Mouse (Mus musculus) CH12.LX (cell line): ENCODE measurements around the gene Ap4s1. TPM values are rescaled to one million over a fixed set of nuclear protein-coding genes. Genes with fewer than 3 reads are reported as not detected.

Experiments used
- DNase-seq: peaks from one replicate; pipeline ENCODE4 v3.0.0-alpha.2; 2013; ENCODE audit errors: extremely low read depth
- H3K27ac ChIP-seq: 2 replicates; pipeline ENCODE4 v1.5.1; 2012; ENCODE audit warnings: low read depth, mild to moderate bottlenecking, control low read depth, moderate library complexity; ENCODE audit not compliant: insufficient read depth
- H3K27me3 ChIP-seq: replicated peaks from 2 replicates; pipeline ENCODE3; 2012; ENCODE audit warnings: inconsistent platforms
- H3K36me3 ChIP-seq, 2 experiments: replicated peaks in 1 of 2; 2 replicates each; pipeline versions ENCODE3 to v1.6.1; 2012; ENCODE audit warnings: inconsistent platforms in 1 of 2, low read length in 1 of 2, mild to moderate bottlenecking in 1 of 2, mixed read lengths in 1 of 2, moderate library complexity in 1 of 2; ENCODE audit not compliant: control insufficient read depth in 1 of 2, insufficient read depth in 1 of 2
- H3K4me1 ChIP-seq, 2 experiments: 2 replicates each; pipeline ENCODE4 v1.6.1; 2012; ENCODE audit warnings: inconsistent platforms in 1 of 2, moderate library complexity in 1 of 2; ENCODE audit not compliant: insufficient read depth in 2 of 2, control insufficient read depth in 1 of 2
- H3K4me2 ChIP-seq: 2 replicates; pipeline ENCODE4 v1.6.1; 2012; ENCODE audit warnings: low read depth, mild to moderate bottlenecking, control low read depth; ENCODE audit not compliant: poor library complexity, insufficient read depth, severe bottlenecking
- H3K4me3 ChIP-seq, 3 experiments: fragments of 150-350 bp in 1 of 3; sonication (generic) in 1 of 3; replicated peaks in 1 of 3; 2 replicates each; pipeline versions ENCODE3 to v1.5.1; 2011 to 2012; ENCODE audit warnings: low read depth in 2 of 3, low read length in 2 of 3, mild to moderate bottlenecking in 2 of 3, moderate library complexity in 2 of 3, control low read depth in 1 of 3, improper control_type of control experiment in 1 of 3, inconsistent platforms in 1 of 3, mixed read lengths in 1 of 3; ENCODE audit not compliant: poor library complexity in 1 of 3
- H3K79me2 ChIP-seq: replicated peaks from 2 replicates; pipeline ENCODE4 v1.6.1; 2012; ENCODE audit warnings: mild to moderate bottlenecking, moderate library complexity; ENCODE audit not compliant: control insufficient read depth, poor library complexity, insufficient read depth, severe bottlenecking; ENCODE audit errors: extremely low read depth
- H3K9ac ChIP-seq: 2 replicates; pipeline ENCODE4 v1.6.1; 2012; ENCODE audit warnings: low read depth, mild to moderate bottlenecking, control low read depth, moderate library complexity; ENCODE audit not compliant: insufficient read depth
- H3K9me3 ChIP-seq: replicated peaks from 2 replicates; pipeline ENCODE3; 2012; ENCODE audit warnings: low read length, inconsistent platforms, mixed read lengths
- BHLHE40 ChIP-seq: IDR thresholded peaks from 2 replicates; pipeline ENCODE4 v1.6.1; 2011; ENCODE audit warnings: mild to moderate bottlenecking, low read depth, low read length, improper control_type of control experiment
- CHD1 ChIP-seq: IDR thresholded peaks from 2 replicates; pipeline ENCODE4 v1.6.1; 2012; ENCODE audit warnings: low read depth, low read length, improper control_type of control experiment, inconsistent platforms
- CHD2 ChIP-seq: IDR thresholded peaks from 2 replicates; pipeline ENCODE4 v1.6.1; 2011; ENCODE audit warnings: low read length, improper control_type of control experiment
- E2F4 ChIP-seq: IDR thresholded peaks from 2 replicates; pipeline ENCODE4 v1.6.1; 2011; ENCODE audit warnings: low read depth, low read length, improper control_type of control experiment; ENCODE audit not compliant: insufficient replicate concordance
- ELF1 ChIP-seq: IDR thresholded peaks from 2 replicates; pipeline ENCODE4 v1.6.1; 2014; ENCODE audit warnings: low read depth, mild to moderate bottlenecking, inconsistent platforms, low read length, improper control_type of control experiment
- EP300 ChIP-seq: IDR thresholded peaks from 2 replicates; pipeline ENCODE4 v1.6.1; 2011; ENCODE audit warnings: low read length, improper control_type of control experiment
- ETS1 ChIP-seq: conservative IDR thresholded peaks from 2 replicates; pipeline ENCODE4 v1.6.1; 2012; ENCODE audit warnings: low read depth, mild to moderate bottlenecking, inconsistent platforms, low read length, improper control_type of control experiment, moderate library complexity
- GABPA ChIP-seq: IDR thresholded peaks from 2 replicates; pipeline ENCODE4 v1.6.1; 2012; ENCODE audit warnings: low read depth, low read length, improper control_type of control experiment, inconsistent platforms; ENCODE audit not compliant: insufficient replicate concordance
- HCFC1 ChIP-seq: IDR thresholded peaks from 2 replicates; pipeline ENCODE4 v1.6.1; 2012; ENCODE audit warnings: low read depth, mild to moderate bottlenecking, inconsistent platforms, low read length, improper control_type of control experiment
- IRF4 ChIP-seq: IDR thresholded peaks from 2 replicates; pipeline ENCODE4 v1.6.1; 2014; ENCODE audit warnings: low read depth, mild to moderate bottlenecking, inconsistent platforms, low read length, improper control_type of control experiment
- JUND ChIP-seq: conservative IDR thresholded peaks from 2 replicates; pipeline ENCODE4 v1.6.1; 2011; ENCODE audit warnings: low read depth, low read length, improper control_type of control experiment
- MAX ChIP-seq: IDR thresholded peaks from 2 replicates; pipeline ENCODE4 v1.6.1; 2011; ENCODE audit warnings: low read length, improper control_type of control experiment
- MAZ ChIP-seq: IDR thresholded peaks from 2 replicates; pipeline ENCODE4 v1.6.1; 2012; ENCODE audit warnings: low read depth, mild to moderate bottlenecking, inconsistent platforms, low read length, improper control_type of control experiment, moderate library complexity
- MXI1 ChIP-seq: IDR thresholded peaks from 2 replicates; pipeline ENCODE4 v1.6.1; 2011; ENCODE audit warnings: mild to moderate bottlenecking, low read depth, low read length, improper control_type of control experiment
- MYC ChIP-seq: IDR thresholded peaks from 2 replicates; pipeline ENCODE4 v1.6.1; 2011; ENCODE audit warnings: low read depth, mild to moderate bottlenecking, improper control_type of control experiment, low read length
- NRF1 ChIP-seq: IDR thresholded peaks from 2 replicates; pipeline ENCODE4 v1.6.1; 2014; ENCODE audit warnings: low read depth, mild to moderate bottlenecking, inconsistent platforms, low read length, improper control_type of control experiment, moderate library complexity
- PAX5 ChIP-seq: IDR thresholded peaks from 2 replicates; pipeline ENCODE4 v1.6.1; 2012; ENCODE audit warnings: low read length, inconsistent platforms, mixed read lengths
- POLR2A ChIP-seq: IDR thresholded peaks from 2 replicates; pipeline ENCODE4 v1.6.1; 2011; ENCODE audit warnings: low read depth, mild to moderate bottlenecking, improper control_type of control experiment, low read length
- RCOR1 ChIP-seq: conservative IDR thresholded peaks from 2 replicates; pipeline ENCODE4 v1.6.1; 2012; ENCODE audit warnings: low read depth, mild to moderate bottlenecking, inconsistent platforms, low read length, improper control_type of control experiment
- SIN3A ChIP-seq: IDR thresholded peaks from 2 replicates; pipeline ENCODE4 v1.6.1; 2012; ENCODE audit warnings: low read length, improper control_type of control experiment, inconsistent platforms
- TBP ChIP-seq: conservative IDR thresholded peaks from 2 replicates; pipeline ENCODE4 v1.6.1; 2011; ENCODE audit warnings: low read depth, low read length, improper control_type of control experiment
- TCF12 ChIP-seq: IDR thresholded peaks from 2 replicates; pipeline ENCODE4 v1.6.1; 2014; ENCODE audit warnings: low read depth, mild to moderate bottlenecking, inconsistent platforms, low read length, improper control_type of control experiment
- UBTF ChIP-seq: IDR thresholded peaks from 2 replicates; pipeline ENCODE4 v1.6.1; 2012; ENCODE audit warnings: low read depth, mild to moderate bottlenecking, inconsistent platforms, low read length, improper control_type of control experiment, moderate library complexity
- USF2 ChIP-seq: conservative IDR thresholded peaks from 2 replicates; pipeline ENCODE4 v1.6.1; 2011; ENCODE audit warnings: low read depth, low read length, improper control_type of control experiment
- ZKSCAN1 ChIP-seq: IDR thresholded peaks from 2 replicates; pipeline ENCODE4 v1.6.1; 2012; ENCODE audit warnings: low read depth, inconsistent platforms, low read length, improper control_type of control experiment, borderline replicate concordance
- ZMIZ1 ChIP-seq: IDR thresholded peaks from 2 replicates; pipeline ENCODE4 v1.6.1; 2012; ENCODE audit warnings: low read depth, mild to moderate bottlenecking, inconsistent platforms, low read length, improper control_type of control experiment
- dilution Hi-C: fragments of 300-500 bp; cut with MboI; formaldehyde crosslinking; loops from 2 replicates; pipeline ENCODE4 v1.14.3; 2020; ENCODE audit warnings: low sequenced_read_pairs; ENCODE audit not compliant: extremely low pct_unique_long_range_greater_than_20kb, extremely low pct_ligation_motif_present
- in situ Hi-C: fragments of 300-500 bp; cut with MboI; formaldehyde crosslinking; loops from 3 replicates; pipeline ENCODE4 v1.14.3; 2019; ENCODE audit warnings: low sequenced_read_pairs, low pct_ligation_motif_present, low pct_unique_long_range_greater_than_20kb, mixed read lengths
- polyA plus RNA-seq: library from polyadenylated mRNA; unstranded; fragments of >175 nt; gene quantifications from 2 replicates; pipeline ENCODE4 v1.2.1, GENCODE M21; 2012; ENCODE audit warnings: low read depth; ENCODE audit not compliant: insufficient read length
- total RNA-seq, 2 experiments: library from RNA; depleted of rRNA; stranded (reverse); fragments of 300-350 nt in 1 of 2; fragments of >200 nt in 1 of 2; gene quantifications; 2 replicates each; pipeline ENCODE4 v1.2.3; 2012 to 2014

Ap4s1 gene
- 11.0 and 15.4 TPM in 2 replicates for total RNA-seq (2012; rRNA removed)
- total RNA-seq (2014; rRNA removed): 31.8 and 32.4 TPM in 2 replicates
- 18.3 and 20.5 TPM in 2 replicates for polyA plus RNA-seq

- peak within 1 kb of the TSS; percentile 69 to 92 (median 78) for H3K4me3 ChIP-seq
- H3K79me2 ChIP-seq: peaks cover 43% of the 10 kb centered on the region
- H3K27ac ChIP-seq: peak within 1 kb of the TSS; percentile 88
- TF ChIP-seq CHD2 (peak; percentile 53), RCOR1 (no peak), CHD1 (no peak), POLR2A (peak; percentile 61), HCFC1 (peak; percentile 35), NRF1 (peak; percentile 65), SIN3A (peak; percentile 85; the same call in 1 of the 2 replicates), ELF1 (0 out of 2 replicates have a peak, but pooled peaks have one; percentile 21), TCF12 (peak; percentile 75), GABPA (no peak), ETS1 (no peak), MYC (peak; percentile 38; the same call in 1 of the 2 replicates), BHLHE40 (peak; percentile 36; the same call in 1 of the 2 replicates), MXI1 (peak; percentile 96), ZMIZ1 (no peak), UBTF (peak; percentile 87), IRF4 (peak; percentile 40; the same call in 1 of the 2 replicates), E2F4 (no peak), USF2 (no peak), ZKSCAN1 (no peak), MAZ (no peak), MAX (peak; percentile 71; the same call in 1 of the 2 replicates), PAX5 (no peak), EP300 (no peak), TBP (peak; percentile 22; the same call in 1 of the 2 replicates), JUND (no peak)
- TF ChIP-seq, all 38 proteins: peak for 14
- Histone ChIP-seq H3K4me2 (peak within 1 kb of the TSS; percentile 98), H3K4me1 (peaks cover 2 to 37% of the 10 kb centered on the region in 2 experiments; a peak in 3 of 4 replicates), H3K27me3 (no peaks in the 10 kb centered on the region), H3K9ac (peak within 1 kb of the TSS; percentile 90), H3K9me3 (no peaks in the 10 kb centered on the region), H3K36me3 (peaks cover 0 to 2% of the 10 kb centered on the region in 2 experiments)
- DNase-seq: peak; percentile 51
- in situ Hi-C loops: no loop called here
- dilution Hi-C loops: no loop called here
Measured at GRCm38 (mm10) chr12:51690893-51691844, at the start of gene Ap4s1. Ap4s1 (plus strand) TSS chr12:51691033.
